Mouse (Mus musculus): ENCODE data around the gene Rmdn2. TPM values are rescaled to one million over a fixed set of nuclear protein-coding genes. Genes with fewer than 3 reads are reported as not detected.

Rmdn2 gene
- 5.0 TPM for total RNA-seq (2023)

DNA sequence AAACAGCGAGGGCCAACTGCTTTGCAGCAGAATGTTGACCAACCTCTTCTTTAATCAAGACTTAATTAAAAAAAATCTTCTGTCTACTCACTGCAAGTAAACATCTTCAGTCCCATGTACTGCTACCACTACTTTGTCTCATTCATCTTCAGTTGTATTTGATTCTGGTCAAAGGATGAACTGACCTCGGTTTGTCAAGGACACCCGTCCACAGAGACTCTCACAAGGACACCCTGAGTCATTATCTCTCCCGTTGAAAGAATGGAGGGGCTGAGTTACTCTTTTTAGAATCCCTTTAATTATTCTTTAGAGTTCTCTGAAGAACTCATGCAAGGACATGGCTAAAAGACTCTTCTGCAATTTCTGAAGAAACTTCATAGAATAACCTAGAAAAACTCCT is at the start of gene Rmdn2:
Gene Rmdn2, plus strand, starts transcription at position 319 of the 400 bp plus-strand sequence.

DNA sequence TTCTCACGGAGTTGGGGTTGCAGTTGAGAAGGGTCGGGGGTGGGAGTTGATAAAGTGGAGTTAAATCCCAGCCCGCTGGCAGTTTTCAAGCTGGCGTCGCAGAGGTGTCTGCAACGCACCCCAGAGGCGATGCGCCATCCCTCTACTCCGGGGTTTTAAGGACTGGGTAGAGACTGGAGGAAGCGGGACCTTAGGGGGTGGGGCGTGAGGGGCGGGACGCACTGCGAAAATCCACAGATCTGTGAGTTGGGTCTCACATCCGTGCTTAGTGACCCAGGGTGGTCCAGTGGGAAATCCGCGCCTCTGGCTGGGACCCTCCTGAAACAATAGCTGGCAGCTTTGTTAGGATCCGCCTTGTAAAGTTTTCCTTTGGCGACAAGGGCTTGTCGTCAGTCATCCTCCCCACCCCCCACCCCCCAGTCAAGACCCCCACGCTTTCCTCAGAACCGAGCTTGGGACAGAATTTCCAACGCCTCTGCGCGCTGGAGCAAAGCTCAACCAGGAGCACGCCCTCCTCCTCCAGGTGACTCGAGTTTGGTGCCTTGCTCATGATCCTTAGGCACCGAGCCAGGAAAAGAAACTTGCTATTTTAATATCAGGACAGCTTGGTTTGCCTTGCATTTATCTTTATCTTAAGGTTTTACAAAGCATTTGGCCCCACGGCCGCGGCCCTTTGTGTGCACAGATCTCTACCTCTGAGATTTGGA is 103.4 kb downstream of the Rmdn2 start, which contains the start of gene Cyp1b1:
Gene Cyp1b1, minus strand, starts transcription at position 131 of the 707 bp plus-strand sequence.

Other genes with a start within 250 kb of the Rmdn2 start
- not detected for gene Cyp1b1, start 103.2 kb downstream of the Rmdn2 start, total RNA-seq (2023)